Mouse (Mus musculus) heart, adult 8-10 months (tissue): ENCODE data around the gene Gm20388. TPM values are rescaled to one million over a fixed set of nuclear protein-coding genes. Genes with fewer than 3 reads are reported as not detected.

Source experiments
- DNase-seq: peaks from one replicate; pipeline ENCODE4 v3.0.0; 2022; ENCODE audit warnings: low spot score
- total RNA-seq, 4 experiments: library from RNA; stranded (reverse); gene quantifications; 2 replicates each; pipeline ENCODE4 v1.2.4; 2022

Gm20388 gene
- total RNA-seq, 4 experiments from 2014 or later, result 4.2 to 6.7 TPM; not detected in 2

DNA sequence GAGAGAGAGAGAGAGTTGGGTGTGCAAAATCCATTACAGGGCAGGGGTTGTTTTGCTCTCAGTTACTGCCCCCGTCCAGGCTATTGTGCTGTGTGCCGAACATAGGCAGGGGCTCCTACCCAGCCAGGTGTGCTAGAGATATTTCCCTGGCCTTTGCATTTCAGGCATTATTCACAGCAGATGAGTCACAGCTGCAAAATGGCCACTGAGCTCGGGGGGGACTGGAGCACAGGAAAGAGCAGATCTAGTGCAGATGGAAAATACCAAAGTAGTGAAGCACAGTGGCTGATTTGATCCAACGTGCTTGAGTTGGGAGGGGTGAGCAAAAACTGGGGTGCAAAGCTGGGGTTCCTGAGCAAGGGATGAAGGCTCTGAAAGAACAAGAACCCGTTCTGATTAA lies 210.3 kb downstream of the Gm20388 start:
- no peak for DNase-seq

GRCm38 (mm10) chr8:120124261-120124660 lies 213.6 kb downstream of the Gm20388 start:
- DNase-seq, result no peak

GRCm38 (mm10) chr8:120124836-120125389 lies 214.3 kb downstream of the Gm20388 start:
- DNase-seq, result no peak

DNA sequence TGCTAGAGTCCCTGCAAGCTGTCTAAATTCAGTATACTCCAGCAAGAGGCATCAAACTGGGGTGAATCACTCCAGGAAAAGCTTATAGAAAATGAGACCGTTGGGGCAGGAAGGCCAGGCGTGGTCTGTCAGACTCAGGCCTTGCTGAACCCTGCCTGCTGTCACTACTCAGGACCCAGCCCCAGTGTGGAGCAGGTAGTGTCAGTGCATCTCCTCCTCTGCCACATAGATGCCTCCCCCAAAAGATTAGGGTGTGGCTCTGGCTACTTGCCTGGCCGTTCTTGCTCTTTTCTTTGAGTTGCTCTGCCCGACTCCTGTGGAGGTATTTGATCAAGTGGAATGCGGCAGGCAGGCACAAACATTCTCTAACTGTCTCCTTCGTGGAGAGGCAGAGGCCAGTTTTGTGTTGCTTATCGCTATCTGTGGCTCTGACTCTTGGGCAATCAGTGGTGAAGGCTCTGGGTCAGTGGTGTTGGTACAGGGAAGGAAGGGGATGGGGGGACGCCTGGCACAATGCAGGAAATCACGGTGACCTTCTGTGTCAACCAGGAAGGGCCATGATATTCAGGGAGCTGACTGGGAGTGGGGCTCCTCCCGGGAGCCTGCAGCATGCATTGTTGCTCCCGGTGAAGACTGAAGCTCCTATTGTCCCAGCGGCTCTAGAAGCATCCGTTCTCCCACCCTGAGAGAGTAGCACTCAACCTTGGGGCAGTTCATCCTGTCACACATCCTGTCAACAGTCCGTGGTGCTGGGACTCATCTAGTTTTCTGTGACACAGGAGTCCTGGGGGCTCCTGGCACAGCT lies 215.9 kb downstream of the Gm20388 start:
- DNase-seq, result no peak

DNA sequence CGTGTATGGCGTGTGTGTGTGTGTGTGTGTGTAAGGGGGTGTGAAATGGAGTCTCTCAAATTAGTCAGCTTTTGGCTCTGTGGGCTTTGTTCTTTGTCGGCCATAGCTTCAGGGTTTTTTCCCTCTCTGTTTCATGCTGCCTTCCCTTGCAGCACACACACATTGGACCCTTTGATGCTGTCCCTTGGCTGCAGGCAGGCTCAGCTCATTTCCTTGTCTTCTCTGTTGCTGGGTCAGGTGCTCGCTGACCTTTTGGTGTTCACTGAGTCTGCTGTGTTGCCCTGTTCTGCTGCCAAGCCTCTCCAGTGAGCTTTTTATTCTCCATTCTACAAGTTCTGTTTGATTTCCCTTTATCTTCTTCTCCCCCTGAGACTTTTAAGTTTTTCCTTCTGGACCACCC lies 218.9 kb downstream of the Gm20388 start:
- DNase-seq, result no peak

DNA sequence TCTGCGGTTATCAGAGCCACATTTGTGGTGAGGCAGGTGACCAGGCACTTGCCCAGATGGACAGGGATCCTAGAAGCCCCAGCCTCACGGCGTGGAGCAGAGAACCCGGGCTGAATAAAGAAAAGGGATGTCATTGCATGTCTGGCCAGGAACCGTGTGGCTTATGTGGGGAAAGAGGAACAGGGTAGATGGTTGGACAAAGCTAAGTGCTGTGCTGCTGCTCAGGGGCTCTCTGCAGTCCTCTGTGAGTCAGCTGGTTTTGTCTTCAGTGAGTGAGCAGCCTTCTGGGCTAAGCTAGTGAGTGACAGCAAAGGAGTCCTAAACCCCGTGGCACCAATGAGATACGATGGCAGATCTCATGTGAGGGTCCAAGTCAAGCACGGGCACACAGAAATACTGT lies 220.5 kb downstream of the Gm20388 start:
- no peak for DNase-seq

DNA sequence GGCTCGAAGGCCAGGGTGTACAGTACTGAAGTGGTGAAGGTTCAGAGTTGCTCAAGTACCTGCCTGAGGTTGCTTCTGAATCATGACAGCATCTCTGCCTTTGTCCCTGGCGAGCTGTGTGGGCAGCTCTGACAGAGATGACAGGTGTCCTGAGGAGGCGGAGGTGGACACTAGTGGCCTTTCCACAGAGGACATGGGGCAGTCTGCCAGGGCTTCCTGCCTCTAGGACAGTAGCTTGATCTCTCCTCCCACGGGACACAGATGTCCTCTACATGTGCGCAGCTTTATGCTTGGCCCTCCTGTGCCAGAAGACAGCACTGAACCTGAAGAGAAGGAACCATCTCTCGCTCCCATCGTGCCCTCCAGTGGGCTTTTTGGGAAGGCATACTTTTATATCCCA lies 222.5 kb downstream of the Gm20388 start:
- no peak for DNase-seq

DNA sequence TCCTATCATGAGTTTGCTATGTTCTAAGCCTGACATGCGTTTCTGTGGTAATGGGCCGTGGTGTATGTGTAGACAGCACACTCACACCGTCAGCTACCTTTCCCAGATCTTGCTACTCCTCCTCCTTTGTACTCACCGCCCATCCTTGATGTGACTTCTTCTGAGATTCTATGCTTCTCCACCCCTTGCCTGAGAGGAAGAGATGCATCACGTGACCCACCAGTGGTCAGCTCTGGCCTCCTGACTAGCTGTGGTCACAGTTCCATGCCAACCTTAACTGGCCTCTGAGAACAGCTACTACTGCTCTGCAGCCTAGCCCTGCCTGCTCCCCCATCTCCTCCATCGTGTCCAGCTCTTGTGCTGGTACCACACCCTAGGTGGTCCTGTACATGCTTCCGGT lies 225.0 kb downstream of the Gm20388 start:
- DNase-seq, result no peak

GRCm38 (mm10) chr8:120136618-120137017 lies 226.0 kb downstream of the Gm20388 start:
- no peak for DNase-seq

- no peak for DNase-seq
Observed at GRCm38 (mm10) chr8:120138958-120139357, 228.3 kb downstream of the Gm20388 start.

DNA sequence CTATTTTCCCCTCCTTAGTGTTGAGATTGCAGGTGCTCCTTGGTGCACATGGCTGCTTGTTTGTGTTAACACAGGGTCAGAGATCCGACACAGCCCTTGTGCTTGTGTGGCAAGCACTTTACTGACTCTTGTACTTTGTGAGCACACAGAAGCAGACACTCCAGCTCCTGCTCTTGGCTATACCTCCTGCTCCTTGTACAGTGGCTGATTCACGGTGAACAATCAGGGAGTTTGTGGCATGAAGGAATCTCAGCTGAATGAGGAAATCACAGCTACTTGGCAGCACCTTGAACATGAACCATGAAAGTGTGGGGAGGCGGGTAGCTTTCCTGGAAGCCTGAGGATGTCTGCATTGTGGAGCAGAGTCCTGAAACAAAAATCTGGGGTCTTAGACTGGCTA lies 230.1 kb downstream of the Gm20388 start:
- DNase-seq, result no peak

DNA sequence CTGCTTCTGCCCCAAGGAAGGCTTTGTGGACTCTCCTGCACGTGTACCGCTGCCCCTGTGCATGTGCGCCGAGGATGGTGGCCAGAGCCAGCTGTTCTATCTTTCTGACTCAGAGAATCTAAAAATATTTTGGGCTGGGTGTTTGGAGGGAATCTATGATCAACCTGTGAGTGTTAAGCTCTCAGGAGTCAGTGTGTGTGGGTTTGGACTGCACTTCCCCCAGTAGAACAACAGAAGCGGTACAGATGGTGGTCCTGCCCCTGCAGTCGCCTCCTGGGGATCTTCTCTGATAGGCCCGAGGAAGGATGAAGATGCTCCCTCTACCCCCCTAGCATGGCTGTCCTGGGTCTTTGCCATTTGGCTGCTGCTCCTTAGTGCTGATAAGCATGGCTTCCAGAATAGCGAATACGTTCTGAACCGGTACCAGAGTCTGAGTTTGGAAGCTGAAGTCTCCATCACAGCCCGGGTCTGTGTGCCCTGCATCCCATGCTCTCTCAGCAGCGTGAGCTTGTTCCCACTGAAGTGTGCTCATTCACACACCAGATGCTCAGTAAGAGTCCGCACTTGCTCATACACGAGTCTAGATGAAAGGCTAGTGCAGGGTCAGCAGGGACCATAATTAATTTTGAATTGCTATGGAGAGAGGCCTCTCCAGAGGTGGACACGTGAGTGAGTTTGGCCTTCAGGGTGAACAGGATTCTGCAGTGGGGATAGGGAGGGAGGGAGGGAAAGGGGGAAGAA lies 233.4 kb downstream of the Gm20388 start:
- no peak for DNase-seq

DNA sequence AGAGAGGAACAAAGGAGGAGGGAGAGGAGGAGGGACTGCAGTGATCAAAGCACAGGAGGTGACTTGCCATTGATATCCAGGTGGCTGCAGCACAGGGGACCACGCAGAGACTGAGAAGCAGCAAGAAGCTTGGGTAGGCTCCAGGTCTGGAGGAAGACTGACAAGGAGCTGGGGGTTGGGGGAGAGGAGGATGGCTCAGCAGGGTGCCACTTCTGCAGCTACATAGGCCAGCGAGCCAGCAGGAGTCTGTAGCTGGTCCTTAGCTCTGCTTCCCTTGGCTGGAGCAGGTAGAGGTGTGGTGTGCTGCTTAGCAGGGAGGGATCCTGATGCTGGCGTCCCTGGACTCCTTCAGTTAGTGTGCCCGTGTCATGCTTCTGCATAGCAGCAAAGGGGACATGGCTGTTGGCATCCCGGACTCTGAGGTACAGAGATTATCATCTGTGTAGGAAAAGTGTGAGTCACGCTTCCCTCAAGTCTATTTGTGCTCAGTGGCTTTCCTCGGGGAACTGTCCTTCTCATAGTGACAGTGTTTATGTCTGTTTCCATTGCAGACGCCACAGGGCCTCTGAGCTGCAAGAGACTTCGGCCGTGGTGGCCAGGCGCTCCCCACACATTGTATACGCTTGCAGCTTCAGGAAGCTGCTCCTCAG lies 234.1 kb downstream of the Gm20388 start:
- DNase-seq, result no peak

- no peak for DNase-seq
Observed at GRCm38 (mm10) chr8:120146051-120146450, 235.4 kb downstream of the Gm20388 start.

DNA sequence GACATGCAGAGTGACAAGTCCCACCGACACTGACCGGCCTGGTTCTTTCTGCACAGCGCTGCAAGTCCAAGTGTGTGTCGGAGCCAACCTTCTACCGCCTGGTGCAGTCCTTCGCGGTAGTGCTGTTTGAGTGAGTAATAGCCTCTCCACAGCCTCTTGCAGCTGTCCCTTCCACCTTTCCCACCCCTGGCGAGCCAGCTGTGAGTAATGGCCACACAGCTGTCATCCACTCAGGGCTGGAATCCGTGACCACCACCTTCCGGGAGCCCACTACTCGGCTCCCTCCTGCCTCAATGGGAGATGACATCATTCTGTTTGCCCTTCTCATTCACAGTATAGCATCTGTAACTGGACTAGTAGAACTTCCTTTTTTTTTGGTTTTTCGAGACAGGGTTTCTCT lies 239.4 kb downstream of the Gm20388 start:
- no peak for DNase-seq

GRCm38 (mm10) chr8:120151151-120151550 lies 240.5 kb downstream of the Gm20388 start:
- no peak for DNase-seq

DNA sequence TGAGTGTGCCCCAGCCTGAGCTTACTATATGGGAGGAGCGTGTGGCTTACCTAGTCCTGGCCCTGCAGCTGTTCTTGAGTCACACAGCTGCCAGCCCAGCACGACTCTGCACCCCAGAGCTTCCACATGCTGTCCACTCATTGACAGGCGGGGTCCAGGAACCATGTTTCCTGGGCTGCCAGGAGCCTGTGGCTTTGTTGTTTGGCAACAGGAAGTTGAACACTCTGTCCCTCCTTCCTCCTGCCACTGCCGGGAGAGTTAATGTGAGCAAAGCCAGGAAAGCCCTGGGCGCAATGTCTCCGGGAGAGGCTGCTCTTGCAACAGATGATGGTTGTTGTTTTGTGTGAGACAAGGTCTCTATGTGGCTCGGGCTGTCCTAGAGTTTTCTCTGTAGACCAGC lies 242.0 kb downstream of the Gm20388 start:
- no peak for DNase-seq

GRCm38 (mm10) chr8:120160366-120160765 lies 249.7 kb downstream of the Gm20388 start:
- DNase-seq, result no peak

DNA sequence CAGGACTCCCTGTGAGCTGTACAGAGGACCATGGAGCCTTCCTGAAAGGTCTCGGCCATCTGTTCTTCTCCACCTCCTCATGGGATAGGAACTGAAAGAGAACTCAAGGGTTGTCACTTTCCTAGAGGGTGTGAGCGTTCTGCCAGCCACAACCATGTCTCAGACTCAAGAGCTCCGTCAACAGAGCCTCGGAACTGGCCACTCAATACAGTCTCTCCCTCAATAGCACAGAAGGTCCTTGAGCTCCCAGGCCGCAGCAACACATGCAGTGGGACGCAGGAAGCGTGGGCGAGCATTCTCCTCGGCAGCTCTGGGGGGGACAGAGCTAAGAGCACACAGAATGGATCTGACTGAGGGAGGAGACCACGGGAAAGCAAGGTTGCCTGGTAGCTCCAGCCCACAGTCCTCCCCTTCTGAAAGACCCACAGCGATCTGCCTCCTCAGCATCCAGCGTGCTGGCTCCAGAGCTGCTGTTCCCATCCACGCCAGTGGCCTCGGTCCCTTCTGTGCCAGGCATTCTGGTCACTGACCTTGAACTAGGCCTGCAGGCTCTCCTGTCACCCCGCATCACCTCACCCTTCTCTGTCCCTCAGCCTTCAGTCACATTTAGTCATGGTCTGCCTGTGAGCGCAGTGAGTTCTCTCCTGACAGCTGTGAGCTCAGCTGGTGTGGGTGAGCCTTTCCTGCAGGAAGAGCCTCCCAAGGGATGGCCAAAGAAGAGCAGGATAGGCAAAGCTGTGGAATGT lies 251.2 kb downstream of the Gm20388 start:
- no peak for DNase-seq

DNA sequence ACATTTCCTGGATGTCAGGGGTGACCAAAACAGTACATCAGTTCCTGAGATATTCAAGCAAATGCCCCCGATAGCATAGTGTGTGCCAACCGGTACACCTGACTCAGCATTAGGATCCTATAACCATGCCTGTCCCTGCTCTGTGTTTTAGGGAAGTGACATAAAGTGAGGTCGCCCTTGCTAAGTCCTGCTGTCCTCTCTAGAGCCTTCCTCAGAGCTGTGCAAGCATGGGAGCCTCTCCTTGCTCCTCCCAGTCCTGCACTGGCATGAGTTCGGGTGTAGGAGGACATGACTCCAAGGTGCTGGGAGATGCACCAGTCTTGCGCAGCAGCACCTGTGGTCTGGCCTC lies 251.7 kb downstream of the Gm20388 start:
- no peak for DNase-seq

- DNase-seq, result no peak
Observed at GRCm38 (mm10) chr8:120163376-120163775, 252.7 kb downstream of the Gm20388 start.

- DNase-seq, result no peak
Observed at GRCm38 (mm10) chr8:120164026-120164425, 253.4 kb downstream of the Gm20388 start.
